Mouse (Mus musculus): ENCODE measurements at regions not wholly inside any gene's neighbourhood (a gene's known extent, or its start where the extent isn't known, plus 50 kb on each side); places are given as distances from the start of the nearest gene placed in this dataset.

DNA sequence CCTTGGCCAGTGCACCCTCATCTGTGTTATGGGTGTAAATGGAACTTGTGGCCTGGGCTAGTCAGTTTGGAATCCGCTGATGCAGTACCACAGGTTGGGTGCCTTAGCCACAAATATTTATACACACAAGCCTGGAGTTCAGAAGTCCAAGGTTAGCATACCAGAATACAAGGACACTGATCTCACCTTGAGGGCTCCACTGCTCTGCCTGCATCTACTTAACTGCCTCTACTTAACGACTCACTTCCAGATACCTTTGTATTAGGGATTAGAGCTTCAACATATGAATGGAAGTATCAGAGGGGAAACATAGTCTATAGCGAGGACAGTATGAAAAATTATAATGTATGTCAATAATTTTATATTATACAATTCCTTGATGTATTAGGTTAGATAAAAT lies 57.5 kb downstream of the Tmem174 start:
- peaks cover 9% of the 10 kb centered on the region; the same call in 1 of the 2 replicates for H3K27me3 ChIP-seq (ENCODE audit: insufficient read depth, low read length)
- H3K4me3 ChIP-seq (replicated peaks; ENCODE audit: low read depth, low read length): no peak overlapping the region
- H3K4me2 ChIP-seq (ENCODE audit: low read length): no peak overlapping the region
- no peak for TF ChIP-seq CTCF (IDR thresholded peaks at IDR 0.05; ENCODE audit: low read depth)
- no peaks in the 10 kb centered on the region for H3K4me1 ChIP-seq (replicated peaks; ENCODE audit: insufficient read depth, low read length)
- no peaks in the 10 kb centered on the region for H3K9me3 ChIP-seq (replicated peaks; ENCODE audit: low read length)
- H3K27ac ChIP-seq: no peak overlapping the region
- no peaks in the 10 kb centered on the region for H3K36me3 ChIP-seq (ENCODE audit: insufficient read depth, low read length)
- no peak overlapping the region for H3K9ac ChIP-seq (ENCODE audit: low read depth, low read length)
- 93% methylated on average over 3 of the region's 3 CpGs for WGBS
- DNase-seq (ENCODE audit: low spot score) (no peak), ATAC-seq (replicated peaks; ENCODE audit: low FRiP score, low read depth) (no peak)

DNA sequence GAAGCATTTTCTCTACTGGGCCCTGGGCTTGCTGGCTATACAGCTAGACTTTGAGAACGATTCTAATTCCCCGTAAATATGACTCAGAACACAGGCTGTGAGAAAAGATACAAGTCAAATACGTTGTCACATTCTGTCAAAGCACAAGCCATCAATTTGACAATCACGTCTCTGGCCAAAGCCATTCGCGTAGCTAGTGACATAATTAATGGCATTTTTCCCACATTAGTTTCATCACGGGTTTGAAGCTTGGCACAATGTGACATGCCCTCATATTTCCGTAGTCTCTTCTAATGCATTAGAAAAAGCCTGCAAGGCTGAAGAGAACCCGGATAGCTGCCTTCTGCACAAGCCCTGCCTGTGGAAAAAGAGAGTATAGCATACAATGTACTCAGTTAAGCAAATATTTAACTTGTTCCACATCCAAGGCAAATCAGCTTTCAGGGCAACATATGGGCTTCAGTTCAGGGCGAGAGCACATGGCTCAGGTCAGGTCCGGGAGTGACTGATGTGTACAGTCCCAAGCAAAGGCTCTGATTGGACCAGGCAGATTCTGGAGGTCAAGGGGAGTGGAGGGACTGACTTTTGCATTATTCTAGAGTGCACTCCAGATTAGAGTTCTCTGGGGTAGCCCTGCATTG lies 58.7 kb downstream of the Tmem174 start:
- no peaks in the 10 kb centered on the region for H3K36me3 ChIP-seq (ENCODE audit: insufficient read depth, low read length)
- peaks cover 5% of the 10 kb centered on the region; the same call in 1 of the 2 replicates for H3K4me1 ChIP-seq (replicated peaks; ENCODE audit: insufficient read depth, low read length)
- ATAC-seq (replicated peaks; ENCODE audit: low FRiP score, low read depth): no peak
- TF ChIP-seq CTCF (IDR thresholded peaks at IDR 0.05; ENCODE audit: low read depth): no peak
- peak; percentile 35 for DNase-seq (ENCODE audit: low spot score)
- H3K4me2 ChIP-seq (ENCODE audit: low read length): no peak overlapping the region
- H3K4me3 ChIP-seq (replicated peaks; ENCODE audit: low read depth, low read length): no peak overlapping the region
- 34% methylated on average over 11 of the region's 11 CpGs for WGBS
- no peaks in the 10 kb centered on the region for H3K9me3 ChIP-seq (replicated peaks; ENCODE audit: low read length)
- no peak overlapping the region for H3K27ac ChIP-seq
- H3K9ac ChIP-seq (ENCODE audit: low read depth, low read length): no peak overlapping the region
- H3K27me3 ChIP-seq (ENCODE audit: insufficient read depth, low read length): peaks cover 6% of the 10 kb centered on the region

DNA sequence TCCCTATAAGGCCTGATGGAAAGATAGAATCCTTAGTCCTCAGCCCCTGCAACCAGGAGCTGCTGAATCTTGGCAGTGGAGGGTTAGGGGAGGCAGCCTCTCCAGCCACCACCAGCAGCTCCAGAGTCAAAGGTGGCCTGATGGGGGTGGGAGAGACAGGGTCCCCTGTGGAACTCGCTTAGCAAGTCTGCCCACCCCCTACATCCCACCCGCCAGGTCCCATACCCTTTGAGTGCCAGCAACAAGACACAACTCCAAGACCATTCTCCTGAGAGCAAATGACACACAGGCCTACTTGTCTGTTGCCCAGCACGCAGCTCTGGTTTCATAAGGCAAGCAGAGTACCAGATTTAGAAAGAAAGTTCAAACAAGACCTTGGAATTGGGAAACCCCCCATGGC lies 61.1 kb downstream of the Tmem174 start:
- H3K27ac ChIP-seq: no peak overlapping the region
- no peak for ATAC-seq (replicated peaks; ENCODE audit: low FRiP score, low read depth)
- H3K9ac ChIP-seq (ENCODE audit: low read depth, low read length): no peak overlapping the region
- H3K27me3 ChIP-seq (ENCODE audit: insufficient read depth, low read length): peaks cover 8% of the 10 kb centered on the region
- no peaks in the 10 kb centered on the region for H3K36me3 ChIP-seq (ENCODE audit: insufficient read depth, low read length)
- no peak for DNase-seq (ENCODE audit: low spot score)
- no peak for TF ChIP-seq CTCF (IDR thresholded peaks at IDR 0.05; ENCODE audit: low read depth)
- H3K4me2 ChIP-seq (ENCODE audit: low read length): no peak overlapping the region
- 83% methylated on average over 3 of the region's 3 CpGs for WGBS
- H3K4me1 ChIP-seq (replicated peaks; ENCODE audit: insufficient read depth, low read length): peaks cover 15% of the 10 kb centered on the region; the same call in 1 of the 2 replicates
- H3K4me3 ChIP-seq (replicated peaks; ENCODE audit: low read depth, low read length): no peak overlapping the region
- H3K9me3 ChIP-seq (replicated peaks; ENCODE audit: low read length): no peaks in the 10 kb centered on the region

DNA sequence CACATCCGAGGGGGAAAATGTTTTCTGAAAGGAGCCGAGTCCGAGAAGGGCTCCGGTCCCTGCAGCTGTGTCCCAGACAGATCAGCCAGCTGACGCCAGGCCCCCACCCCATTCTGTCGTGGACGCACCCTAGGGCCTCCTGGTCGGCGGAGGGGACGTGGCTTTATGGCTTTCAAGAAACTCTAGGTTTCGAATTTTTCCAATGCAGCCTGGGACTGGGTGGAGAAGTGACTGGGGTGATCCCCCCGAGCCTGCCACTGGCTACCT lies 63.2 kb downstream of the Tmem174 start:
- H3K4me3 ChIP-seq (replicated peaks; ENCODE audit: low read depth, low read length): no peak overlapping the region
- H3K36me3 ChIP-seq (ENCODE audit: insufficient read depth, low read length): no peaks in the 10 kb centered on the region
- H3K9me3 ChIP-seq (replicated peaks; ENCODE audit: low read length): no peaks in the 10 kb centered on the region
- H3K9ac ChIP-seq (ENCODE audit: low read depth, low read length): no peak overlapping the region
- H3K4me2 ChIP-seq (ENCODE audit: low read length): no peak overlapping the region
- DNase-seq (ENCODE audit: low spot score) (no peak), ATAC-seq (replicated peaks; ENCODE audit: low FRiP score, low read depth) (no peak)
- H3K4me1 ChIP-seq (replicated peaks; ENCODE audit: insufficient read depth, low read length): peaks cover 15% of the 10 kb centered on the region; the same call in 1 of the 2 replicates
- TF ChIP-seq CTCF (IDR thresholded peaks at IDR 0.05; ENCODE audit: low read depth): no peak
- H3K27me3 ChIP-seq (ENCODE audit: insufficient read depth, low read length): peaks cover 8% of the 10 kb centered on the region
- H3K27ac ChIP-seq: no peak overlapping the region
- WGBS: 46% methylated on average over 12 of the region's 12 CpGs

DNA sequence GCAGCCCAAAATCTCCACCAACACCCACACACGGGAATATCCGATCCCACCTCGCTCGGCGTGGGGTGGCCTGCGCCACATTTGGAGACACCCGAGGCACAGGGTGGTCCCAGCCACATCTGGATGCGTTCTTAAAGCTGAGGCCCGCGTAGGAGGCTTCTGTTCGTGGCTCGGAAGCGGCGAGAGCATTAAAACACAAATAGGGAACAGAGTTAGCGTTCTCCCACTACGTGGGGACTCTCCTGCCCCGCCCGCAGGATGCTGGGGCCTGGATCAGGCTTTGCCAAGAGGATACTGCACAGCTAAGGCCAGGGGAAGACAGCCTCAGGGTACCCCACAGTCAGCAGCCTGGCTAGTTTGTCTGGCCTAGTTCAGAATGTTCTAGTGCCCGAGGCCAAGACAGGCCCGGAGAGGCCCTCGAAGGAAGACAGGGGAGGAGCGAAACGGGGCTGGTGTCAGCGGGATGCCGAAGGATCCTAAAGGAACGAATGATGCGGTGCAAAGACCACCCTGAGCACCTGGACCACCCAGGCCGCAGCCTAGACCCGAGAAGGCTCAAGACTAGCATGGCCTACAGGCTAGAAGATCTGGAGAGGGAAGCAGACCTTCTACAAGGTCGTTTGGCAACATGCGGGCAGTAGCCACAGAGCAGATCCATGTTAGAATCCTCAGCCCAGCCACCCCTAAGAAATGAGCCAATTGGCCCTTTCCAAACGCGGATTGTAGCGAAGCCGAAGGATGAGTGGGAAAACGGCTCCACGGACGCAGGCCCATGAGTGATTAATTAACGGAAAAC lies 63.8 kb downstream of the Tmem174 start:
- Histone ChIP-seq H3K9ac (ENCODE audit: low read depth, low read length) (peak overlapping the region; percentile 50; the same call in 1 of the 2 replicates), H3K9me3 (replicated peaks; ENCODE audit: low read length) (no peaks in the 10 kb centered on the region), H3K27me3 (ENCODE audit: insufficient read depth, low read length) (peaks cover 8% of the 10 kb centered on the region), H3K4me1 (replicated peaks; ENCODE audit: insufficient read depth, low read length) (peaks cover 15% of the 10 kb centered on the region; the same call in 1 of the 2 replicates), H3K27ac (no peak overlapping the region), H3K4me3 (replicated peaks; ENCODE audit: low read depth, low read length) (peak overlapping the region; percentile 33), H3K36me3 (ENCODE audit: insufficient read depth, low read length) (no peaks in the 10 kb centered on the region), H3K4me2 (ENCODE audit: low read length) (peak overlapping the region; percentile 65)
- peak; percentile 19 for DNase-seq (ENCODE audit: low spot score)
- peak; percentile 37; the same call in 1 of the 2 replicates for ATAC-seq (replicated peaks; ENCODE audit: low FRiP score, low read depth)
- WGBS: 31% methylated on average over 39 of the region's 39 CpGs
- no peak for TF ChIP-seq CTCF (IDR thresholded peaks at IDR 0.05; ENCODE audit: low read depth)

DNA sequence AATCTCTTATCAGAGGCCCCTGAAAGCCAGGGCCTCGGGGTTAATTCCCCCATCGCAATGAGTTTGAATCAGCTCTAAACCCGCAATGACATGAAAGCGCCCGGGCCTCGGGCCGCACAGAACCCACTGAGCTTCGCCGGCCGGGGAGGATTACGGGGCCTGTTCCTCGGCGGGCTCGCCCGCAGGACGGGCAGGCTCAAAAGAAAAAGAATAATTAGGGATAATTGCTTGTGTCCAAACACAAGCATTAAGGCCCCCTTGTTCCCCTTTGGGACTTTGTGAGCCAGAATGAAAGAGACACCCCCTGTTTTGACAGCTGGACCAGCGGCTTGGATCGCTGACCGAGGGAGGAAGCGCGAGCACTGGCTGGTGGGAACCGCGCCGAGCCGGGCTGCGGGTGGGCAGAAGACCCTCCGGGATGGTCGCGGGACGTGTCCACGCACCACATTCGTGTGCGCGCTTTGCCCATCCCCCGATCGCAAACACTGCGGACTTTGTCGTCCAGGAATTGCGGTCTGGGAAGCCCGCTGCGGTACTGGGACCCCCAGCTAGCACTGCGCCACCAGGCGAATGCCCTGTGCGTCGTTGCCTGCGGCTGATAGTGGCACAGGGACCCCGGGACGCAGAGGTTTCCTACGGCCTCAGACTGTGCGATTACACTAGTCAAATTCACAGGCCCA lies 64.5 kb downstream of the Tmem174 start:
- Histone ChIP-seq H3K27ac (no peak overlapping the region), H3K9me3 (replicated peaks; ENCODE audit: low read length) (no peaks in the 10 kb centered on the region), H3K4me2 (ENCODE audit: low read length) (peak overlapping the region; percentile 65), H3K4me3 (replicated peaks; ENCODE audit: low read depth, low read length) (peak overlapping the region; percentile 33), H3K36me3 (ENCODE audit: insufficient read depth, low read length) (no peaks in the 10 kb centered on the region), H3K27me3 (ENCODE audit: insufficient read depth, low read length) (peaks cover 8% of the 10 kb centered on the region), H3K9ac (ENCODE audit: low read depth, low read length) (peak overlapping the region; percentile 50; the same call in 1 of the 2 replicates), H3K4me1 (replicated peaks; ENCODE audit: insufficient read depth, low read length) (peaks cover 15% of the 10 kb centered on the region; the same call in 1 of the 2 replicates)
- ATAC-seq (replicated peaks; ENCODE audit: low FRiP score, low read depth) (peak; percentile 41; the same call in 1 of the 2 replicates), DNase-seq (ENCODE audit: low spot score) (peak; percentile 50)
- WGBS: 1% methylated on average over 50 of the region's 50 CpGs
- TF ChIP-seq CTCF (IDR thresholded peaks at IDR 0.05; ENCODE audit: low read depth): no peak

All from kidney, postnatal 0 days (tissue).